Mouse (Mus musculus): ENCODE results near the gene Fam214b. TPM values are rescaled to one million over a fixed set of nuclear protein-coding genes. Genes with fewer than 3 reads are reported as not detected.

Fam214b gene
- polyA plus RNA-seq (2014; fragmentation: Illumina TruSeq; extraction: RNeasy Lipid Tissue Mini Kit (QIAGEN cat#74804); ENCODE audit: low read depth, low replicate concordance): 1.3 TPM

GRCm38 (mm10) chr4:43045659-43046302 is at the start of gene Fam214b:
Gene Fam214b, minus strand, starts transcription at chr4:43046220.

GRCm38 (mm10) chr4:43058753-43059654 is 13.0 kb upstream of the Fam214b start, which contains the start of gene Unc13b:
Gene Unc13b, plus strand, starts transcription at chr4:43058953.

GRCm38 (mm10) chr4:43031237-43031995 is 14.6 kb downstream of the Fam214b start, which contains the start of gene Stoml2:
Gene Stoml2, minus strand, starts transcription at chr4:43031710.

GRCm38 (mm10) chr4:43025084-43025960 is 20.7 kb downstream of the Fam214b start, which contains the start of gene Pigo:
Gene Pigo, minus strand, starts transcription at chr4:43025819.

GRCm38 (mm10) chr4:43010161-43011038 is 35.6 kb downstream of the Fam214b start, which contains the start of gene Fancg:
Gene Fancg, minus strand, starts transcription at chr4:43010506.

GRCm38 (mm10) chr4:43000141-43000986 is 45.7 kb downstream of the Fam214b start, which contains the start of gene Vcp:
Gene Vcp, minus strand, starts transcription at chr4:43000507.

Other genes with a start within 250 kb of the Fam214b start
- 17.8 TPM for gene Fam205a1, start 192.3 kb downstream of the Fam214b start, polyA plus RNA-seq (2014; fragmentation: Illumina TruSeq; extraction: RNeasy Lipid Tissue Mini Kit (QIAGEN cat#74804); ENCODE audit: low read depth, low replicate concordance)
- gene Gm12394, start 189.4 kb downstream of the Fam214b start, polyA plus RNA-seq (2014; fragmentation: Illumina TruSeq; extraction: RNeasy Lipid Tissue Mini Kit (QIAGEN cat#74804); ENCODE audit: low read depth, low replicate concordance): not detected
- gene Fam205c, start 172.0 kb downstream of the Fam214b start, polyA plus RNA-seq (2014; fragmentation: Illumina TruSeq; extraction: RNeasy Lipid Tissue Mini Kit (QIAGEN cat#74804); ENCODE audit: low read depth, low replicate concordance): 544 TPM
- gene Phf24, start 129.6 kb downstream of the Fam214b start, polyA plus RNA-seq (2014; fragmentation: Illumina TruSeq; extraction: RNeasy Lipid Tissue Mini Kit (QIAGEN cat#74804); ENCODE audit: low read depth, low replicate concordance): 0.36 TPM
- 1.1 TPM for gene Dnajb5, start 96.4 kb downstream of the Fam214b start, polyA plus RNA-seq (2014; fragmentation: Illumina TruSeq; extraction: RNeasy Lipid Tissue Mini Kit (QIAGEN cat#74804); ENCODE audit: low read depth, low replicate concordance)
- 48.9 TPM for gene 1700022I11Rik, start 76.6 kb downstream of the Fam214b start, polyA plus RNA-seq (2014; fragmentation: Illumina TruSeq; extraction: RNeasy Lipid Tissue Mini Kit (QIAGEN cat#74804); ENCODE audit: low read depth, low replicate concordance)
- 138 TPM for gene Vcp, start 45.7 kb downstream of the Fam214b start, polyA plus RNA-seq (2014; fragmentation: Illumina TruSeq; extraction: RNeasy Lipid Tissue Mini Kit (QIAGEN cat#74804); ENCODE audit: low read depth, low replicate concordance)
- 20.7 TPM for gene Fancg, start 35.7 kb downstream of the Fam214b start, polyA plus RNA-seq (2014; fragmentation: Illumina TruSeq; extraction: RNeasy Lipid Tissue Mini Kit (QIAGEN cat#74804); ENCODE audit: low read depth, low replicate concordance)
- 5.8 TPM for gene Pigo, start 20.4 kb downstream of the Fam214b start, polyA plus RNA-seq (2014; fragmentation: Illumina TruSeq; extraction: RNeasy Lipid Tissue Mini Kit (QIAGEN cat#74804); ENCODE audit: low read depth, low replicate concordance)
- gene Stoml2, start 14.5 kb downstream of the Fam214b start, polyA plus RNA-seq (2014; fragmentation: Illumina TruSeq; extraction: RNeasy Lipid Tissue Mini Kit (QIAGEN cat#74804); ENCODE audit: low read depth, low replicate concordance): 6.3 TPM
- gene Unc13b, start 12.7 kb upstream of the Fam214b start, polyA plus RNA-seq (2014; fragmentation: Illumina TruSeq; extraction: RNeasy Lipid Tissue Mini Kit (QIAGEN cat#74804); ENCODE audit: low read depth, low replicate concordance): 21.3 TPM
- gene Atp8b5, start 220.9 kb upstream of the Fam214b start, polyA plus RNA-seq (2014; fragmentation: Illumina TruSeq; extraction: RNeasy Lipid Tissue Mini Kit (QIAGEN cat#74804); ENCODE audit: low read depth, low replicate concordance): 38.0 TPM